1 mouse cellular context compared by ENCODE assay signal in genomic region chr12:112707573-112707869, GRCm38 (mm10).
TF ChIP-seq lines count a peak whose summit lies in the region.

No protein-coding gene starts in this region.

TF ChIP-seq in MEL, 35 proteins besides CTCF, POLR2A, EP300 and RAD21 (continued from another document):
- TF ChIP-seq ETS1 (IDR thresholded peaks at IDR 0.05; ENCODE audit: low read depth, low read length) (no peak), MAFK (IDR thresholded peaks at IDR 0.05; ENCODE audit: borderline replicate concordance, low read depth, low read length) (no peak), SMC3 (IDR thresholded peaks at IDR 0.05; ENCODE audit: low read depth, low read length) (no peak), ZKSCAN1 (IDR thresholded peaks at IDR 0.05; ENCODE audit: low read depth, low read length) (no peak), POLR2AphosphoS2 (IDR thresholded peaks at IDR 0.05; ENCODE audit: low read length) (no peak), TCF12 (IDR thresholded peaks at IDR 0.05; ENCODE audit: low read depth, low read length) (no peak)
TF ChIP-seq in MEL: peak in this region for 0.
